Mouse (Mus musculus) C2C12 (cell line): ENCODE measurements around the gene Btg1.

Experiments used
- CTCF ChIP-seq: IDR thresholded peaks from one replicate; pipeline ENCODE4 v1.5.1; 2011; ENCODE audit not compliant: control insufficient read depth, insufficient read depth, insufficient read length
- FOSL1 ChIP-seq: IDR thresholded peaks from one replicate; pipeline ENCODE4 v1.8.0; 2011; ENCODE audit warnings: mild to moderate bottlenecking, low read length; ENCODE audit not compliant: poor library complexity, insufficient read depth, severe bottlenecking
- MAX ChIP-seq: IDR thresholded peaks from one replicate; pipeline ENCODE4 v1.6.1; 2011; ENCODE audit warnings: mild to moderate bottlenecking, control low read depth
- USF1 ChIP-seq: IDR thresholded peaks from one replicate; pipeline ENCODE4 v1.6.1; 2011; ENCODE audit warnings: low read depth, mild to moderate bottlenecking, control low read depth, moderate library complexity

GRCm38 (mm10) chr10:96649524-96649923, 32.7 kb downstream of the Btg1 start:
- TF ChIP-seq FOSL1 (no peak), CTCF (no peak), USF1 (no peak), MAX (no peak)
